Mouse (Mus musculus) neural tube, embryonic 15.5 days (tissue): ENCODE data around the gene Cc2d1a. TPM values are rescaled to one million over a fixed set of nuclear protein-coding genes. Genes with fewer than 3 reads are reported as not detected.

Source experiments
- ATAC-seq: fragments of 200-750 bp; cut with Nextera tagmentation; 2 replicates; pipeline ENCODE4 v1.8.0; 2017; ENCODE audit warnings: mild to moderate bottlenecking, moderate TSS enrichment, moderate library complexity; ENCODE audit not compliant: low FRiP score
- H3K27ac ChIP-seq: fragments of 300-500 bp; sonication (generic); replicated peaks from 2 replicates; pipeline ENCODE4 v1.5.1; 2015; ENCODE audit warnings: mild to moderate bottlenecking, inconsistent platforms
- H3K27me3 ChIP-seq: fragments of 300-500 bp; sonication (generic); replicated peaks from 2 replicates; pipeline ENCODE4 v1.6.1; 2015; ENCODE audit warnings: inconsistent platforms
- H3K36me3 ChIP-seq: fragments of 300-500 bp; sonication (generic); 2 replicates; pipeline ENCODE4 v1.6.1; 2015; ENCODE audit warnings: inconsistent platforms
- H3K4me1 ChIP-seq: fragments of 300-500 bp; sonication (generic); 2 replicates; pipeline ENCODE4 v1.6.1; 2015; ENCODE audit warnings: inconsistent platforms
- H3K4me2 ChIP-seq: fragments of 300-500 bp; sonication (generic); 2 replicates; pipeline ENCODE4 v1.6.1; 2015; ENCODE audit warnings: inconsistent platforms, mild to moderate bottlenecking, moderate library complexity
- H3K4me3 ChIP-seq: fragments of 300-500 bp; sonication (generic); replicated peaks from 2 replicates; pipeline ENCODE4 v1.5.1; 2015; ENCODE audit warnings: mild to moderate bottlenecking, inconsistent platforms
- H3K9ac ChIP-seq: fragments of 300-500 bp; sonication (generic); replicated peaks from 2 replicates; pipeline ENCODE4 v1.6.1; 2015; ENCODE audit warnings: mild to moderate bottlenecking, inconsistent platforms
- H3K9me3 ChIP-seq: fragments of 300-500 bp; sonication (generic); replicated peaks from 2 replicates; pipeline ENCODE4 v1.6.1; 2016; ENCODE audit warnings: inconsistent platforms
- WGBS: fragments of 180-500 bp; shearing (Covaris S2); methylation state at CpG from one replicate; pipeline ENCODE4 v1.1.7; 2015; ENCODE audit warnings: mixed read lengths; 5-methylcytosine and 5-hydroxymethylcytosine counted together
- polyA plus RNA-seq: library from polyadenylated mRNA; unstranded; fragments of >200 nt; fragmentation: Nextera tagmentation; extraction: Ambion mirVana; gene quantifications from 2 replicates; pipeline ENCODE4 v1.2.1, GENCODE M21; 2015

The Cc2d1a gene
- polyA plus RNA-seq, 1 experiment from 2014 or later, result 43.7 TPM

DNA sequence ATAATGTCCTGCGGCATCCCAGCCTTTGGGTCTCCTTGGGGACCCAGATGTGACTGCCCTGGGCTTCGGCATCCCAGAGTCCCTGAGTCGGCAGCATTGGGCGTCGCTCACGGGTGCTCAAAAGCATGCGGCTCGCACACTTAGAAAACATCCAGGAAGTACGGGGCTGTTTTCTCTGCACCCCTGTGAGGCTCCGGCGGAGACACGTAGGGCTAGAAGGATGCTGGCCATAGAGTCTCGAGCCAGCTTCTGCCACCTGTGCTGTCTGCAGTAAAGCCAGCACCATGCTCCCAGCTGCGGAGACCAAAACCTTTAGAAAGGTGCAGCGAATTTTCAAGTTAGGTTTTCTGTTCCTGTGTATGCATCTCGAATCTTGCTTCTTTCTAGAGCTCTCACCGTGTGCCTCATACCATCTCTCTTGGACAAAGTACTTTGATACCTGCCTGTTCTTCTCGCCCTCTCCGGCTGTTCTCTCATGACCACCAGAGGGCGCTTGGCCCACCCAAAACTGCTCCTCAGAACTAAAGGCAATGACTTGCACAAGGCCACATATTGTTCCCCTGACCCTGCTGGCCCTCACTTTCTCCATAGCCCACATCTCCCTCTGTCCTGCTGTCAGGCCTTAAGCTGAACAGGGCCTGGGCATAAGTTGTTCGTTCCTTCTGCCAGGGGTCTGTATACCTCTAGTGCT is 39.5 kb upstream of the Cc2d1a start:
- peak overlapping the region; percentile 64 for H3K4me2 ChIP-seq
- peaks cover 5% of the 10 kb centered on the region; the same call in 1 of the 2 replicates for H3K27me3 ChIP-seq
- H3K4me1 ChIP-seq, result peaks cover 38% of the 10 kb centered on the region
- WGBS, result 3% methylated on average over 21 of the region's 21 CpGs
- no peaks in the 10 kb centered on the region for H3K9me3 ChIP-seq
- peak overlapping the region; percentile 29 for H3K4me3 ChIP-seq
- peak overlapping the region; percentile 45 for H3K9ac ChIP-seq
- H3K27ac ChIP-seq, result 0 out of 2 replicates have a peak overlapping the region, but pooled peaks have one; percentile 23
- ATAC-seq, result no peak
- no peaks in the 10 kb centered on the region for H3K36me3 ChIP-seq

DNA sequence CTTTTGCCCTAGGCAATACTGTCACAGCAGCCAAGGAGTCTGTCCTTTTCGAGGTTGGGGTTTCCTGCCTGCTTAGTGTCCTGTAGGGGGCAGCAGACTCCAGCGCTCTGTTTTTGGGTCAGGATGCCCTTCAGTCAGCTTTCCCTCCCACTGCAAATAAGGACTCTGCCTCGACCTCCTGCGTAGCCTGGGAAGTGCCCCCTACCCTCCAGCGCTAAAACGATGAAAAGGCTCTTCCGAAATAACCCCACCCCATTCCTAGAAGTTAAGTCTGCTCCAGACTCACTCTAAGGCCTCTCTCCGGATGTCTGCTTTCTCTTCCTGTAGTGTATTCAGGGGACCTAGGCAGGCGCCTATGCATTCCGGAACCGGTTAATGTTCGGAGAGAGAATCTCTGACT is 38.8 kb upstream of the Cc2d1a start:
- no peak for ATAC-seq
- Histone ChIP-seq H3K4me2 (peak overlapping the region; percentile 64), H3K27ac (0 out of 2 replicates have a peak overlapping the region, but pooled peaks have one; percentile 23), H3K4me3 (peak overlapping the region; percentile 29), H3K4me1 (peaks cover 38% of the 10 kb centered on the region), H3K36me3 (no peaks in the 10 kb centered on the region), H3K9me3 (no peaks in the 10 kb centered on the region), H3K27me3 (peaks cover 5% of the 10 kb centered on the region; the same call in 1 of the 2 replicates), H3K9ac (peak overlapping the region; percentile 45)
- 1% methylated on average over 12 of the region's 12 CpGs for WGBS

DNA sequence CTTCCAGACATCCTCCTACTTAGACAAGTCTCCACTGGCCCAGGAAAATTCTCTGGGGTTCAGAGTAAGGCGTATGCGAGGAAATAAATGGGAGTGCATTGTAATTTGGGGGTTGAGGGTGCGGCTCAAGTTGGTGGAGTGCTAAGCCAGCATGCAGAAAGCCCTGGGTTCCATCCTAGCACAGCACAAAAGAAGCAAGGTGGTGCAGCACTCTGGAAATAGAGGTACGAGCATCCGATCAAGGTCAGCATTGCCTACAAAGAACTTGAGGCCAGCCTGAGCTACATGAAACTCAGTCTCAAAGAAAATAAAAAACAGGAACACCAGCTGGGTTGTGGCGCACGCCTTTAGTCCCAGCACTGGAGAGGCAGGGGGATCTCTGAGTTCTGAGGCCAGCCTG is 37.4 kb upstream of the Cc2d1a start, which contains the start of gene Nanos3:
Nanos3 (minus strand) TSS at position 101 of the 400 bp plus-strand sequence.
- no peak for ATAC-seq
- Histone ChIP-seq H3K27ac (peak within 1 kb of the TSS; percentile 95), H3K4me2 (peak within 1 kb of the TSS; percentile 83), H3K9me3 (no peaks in the 10 kb centered on the region), H3K4me1 (peaks cover 50% of the 10 kb centered on the region), H3K9ac (peak within 1 kb of the TSS; percentile 92), H3K4me3 (peak within 1 kb of the TSS; percentile 74), H3K36me3 (no peaks in the 10 kb centered on the region), H3K27me3 (peaks cover 5% of the 10 kb centered on the region; the same call in 1 of the 2 replicates)
- WGBS, result 93% methylated on average over 7 of the region's 7 CpGs

DNA sequence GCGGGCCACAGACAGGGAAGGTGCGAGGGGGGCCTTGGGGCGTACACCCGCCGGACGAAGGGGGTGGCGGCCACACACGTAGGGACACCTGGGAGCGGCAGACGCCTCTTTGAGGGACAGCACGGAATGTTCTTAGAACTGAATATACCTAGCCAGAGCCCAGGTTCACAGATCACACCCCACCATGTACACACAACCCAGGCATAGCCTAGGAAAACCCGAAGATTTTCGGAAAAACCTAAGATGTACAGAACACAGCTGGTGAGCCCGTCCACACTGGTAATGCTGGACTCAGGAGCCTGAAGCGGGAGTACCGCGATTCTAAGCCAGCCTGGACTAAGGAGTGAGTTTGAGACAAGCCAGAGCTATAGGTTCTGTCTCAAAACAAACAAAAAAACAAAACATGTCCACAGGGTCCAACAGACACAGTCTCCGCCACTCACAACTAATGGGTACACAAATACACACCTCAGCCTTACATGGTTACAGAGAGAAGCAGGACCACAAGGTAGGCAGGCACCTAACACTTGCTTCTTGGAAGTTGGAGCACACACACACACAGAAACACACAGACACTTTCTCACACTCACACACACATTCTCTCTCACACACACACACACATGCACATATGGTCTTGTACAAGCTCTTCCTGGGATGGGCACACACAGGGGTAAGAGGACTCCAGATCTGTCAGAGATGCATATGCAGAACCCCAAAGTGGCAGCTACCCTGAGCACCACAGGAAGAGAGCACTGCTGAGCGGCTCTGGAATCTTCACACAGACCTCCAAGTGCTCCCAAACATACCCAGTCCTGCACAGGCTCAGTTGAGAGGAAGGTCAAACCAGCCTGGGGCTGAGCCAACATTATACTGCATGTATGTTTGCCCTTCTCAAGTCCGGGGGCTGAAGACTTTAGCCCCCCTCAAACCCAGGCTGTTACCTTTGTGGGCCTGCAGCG is 36.6 kb upstream of the Cc2d1a start:
- Histone ChIP-seq H3K27me3 (peaks cover 5% of the 10 kb centered on the region; the same call in 1 of the 2 replicates), H3K4me2 (peak overlapping the region; percentile 83), H3K9ac (peak overlapping the region; percentile 92), H3K36me3 (no peaks in the 10 kb centered on the region), H3K4me3 (peak overlapping the region; percentile 74), H3K4me1 (peaks cover 58% of the 10 kb centered on the region), H3K27ac (peak overlapping the region; percentile 95), H3K9me3 (no peaks in the 10 kb centered on the region)
- WGBS, result 18% methylated on average over 21 of the region's 21 CpGs
- peak; percentile 5 for ATAC-seq

DNA sequence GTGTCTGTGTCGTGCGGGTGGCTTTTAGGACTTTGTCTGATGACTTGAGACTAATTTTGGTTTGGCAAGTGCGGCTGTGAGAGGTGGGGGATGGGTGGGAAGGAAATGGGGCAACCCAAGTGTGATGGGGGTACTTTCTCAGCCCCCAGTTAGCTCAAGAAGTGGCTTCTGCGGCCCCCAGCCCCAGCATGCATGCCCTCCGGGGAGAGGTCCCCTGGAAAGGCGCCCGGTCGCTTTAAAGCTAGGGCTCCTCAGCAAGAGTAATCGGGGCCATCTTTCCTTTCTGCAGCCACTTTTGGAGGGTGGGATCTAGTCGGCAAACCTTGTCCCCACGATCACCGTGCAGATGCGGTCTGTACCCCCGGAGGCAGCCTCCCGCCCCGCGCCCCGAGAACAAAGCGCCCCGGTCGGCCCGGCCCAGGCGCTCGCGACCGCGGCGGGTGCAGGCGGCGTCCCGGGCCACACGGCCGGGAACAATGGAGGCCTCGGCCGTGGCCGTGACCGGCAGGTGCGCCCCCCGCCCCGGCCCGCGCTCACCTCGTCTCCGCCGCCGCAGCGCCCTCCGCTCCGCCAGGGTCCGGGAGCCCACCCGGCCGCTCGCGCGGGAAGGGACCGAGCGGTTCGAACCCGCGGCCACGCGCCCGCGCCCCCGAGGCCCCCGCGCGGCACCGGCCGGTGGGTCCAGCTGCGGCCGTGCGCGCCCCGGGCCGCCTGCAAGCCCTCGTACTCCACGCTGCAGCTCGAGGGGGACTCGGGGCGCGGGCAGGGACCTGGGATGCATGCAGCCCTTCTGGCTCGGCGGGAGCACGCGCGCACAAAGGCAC is 35.7 kb upstream of the Cc2d1a start:
- Histone ChIP-seq H3K9ac (peak overlapping the region; percentile 92), H3K4me2 (peak overlapping the region; percentile 83), H3K4me1 (peaks cover 67% of the 10 kb centered on the region), H3K4me3 (peak overlapping the region; percentile 74), H3K36me3 (0 out of 2 replicates have a peak, but pooled peaks cover under 1% of the 10 kb centered on the region), H3K9me3 (no peaks in the 10 kb centered on the region), H3K27me3 (peaks cover 5% of the 10 kb centered on the region; the same call in 1 of the 2 replicates), H3K27ac (peak overlapping the region; percentile 95)
- WGBS, result under 1% methylated on average over 84 of the region's 87 CpGs
- peak; percentile 71 for ATAC-seq

DNA sequence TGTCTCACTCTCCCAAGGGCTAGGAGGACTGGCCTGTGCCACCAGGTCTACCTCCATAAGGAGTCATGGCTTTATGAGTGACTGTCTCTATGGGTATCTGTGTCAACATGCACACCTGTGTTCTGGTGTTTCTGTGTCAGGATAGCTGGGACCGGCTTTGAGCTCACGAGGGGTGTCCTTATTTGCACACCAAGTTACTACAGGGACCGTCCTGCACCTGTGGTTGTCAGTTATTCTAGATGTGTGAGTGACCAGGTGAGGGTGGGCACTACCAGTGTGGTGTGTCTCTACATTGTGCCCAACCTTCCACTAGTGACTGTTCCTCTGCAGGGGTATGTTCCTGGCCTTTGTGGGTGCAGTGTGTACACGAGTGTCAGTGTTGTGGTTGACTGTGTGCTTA is 35.1 kb upstream of the Cc2d1a start:
- Histone ChIP-seq H3K4me3 (peak overlapping the region; percentile 74), H3K27ac (peak overlapping the region; percentile 95), H3K4me1 (peaks cover 69% of the 10 kb centered on the region), H3K9ac (peak overlapping the region; percentile 92), H3K27me3 (peaks cover 5% of the 10 kb centered on the region; the same call in 1 of the 2 replicates), H3K9me3 (no peaks in the 10 kb centered on the region), H3K36me3 (peaks cover 6% of the 10 kb centered on the region; the same call in 1 of the 2 replicates), H3K4me2 (peak overlapping the region; percentile 83)
- 44% methylated on average over 4 of the region's 4 CpGs for WGBS
- peak; percentile 6; the same call in 1 of the 2 replicates for ATAC-seq

DNA sequence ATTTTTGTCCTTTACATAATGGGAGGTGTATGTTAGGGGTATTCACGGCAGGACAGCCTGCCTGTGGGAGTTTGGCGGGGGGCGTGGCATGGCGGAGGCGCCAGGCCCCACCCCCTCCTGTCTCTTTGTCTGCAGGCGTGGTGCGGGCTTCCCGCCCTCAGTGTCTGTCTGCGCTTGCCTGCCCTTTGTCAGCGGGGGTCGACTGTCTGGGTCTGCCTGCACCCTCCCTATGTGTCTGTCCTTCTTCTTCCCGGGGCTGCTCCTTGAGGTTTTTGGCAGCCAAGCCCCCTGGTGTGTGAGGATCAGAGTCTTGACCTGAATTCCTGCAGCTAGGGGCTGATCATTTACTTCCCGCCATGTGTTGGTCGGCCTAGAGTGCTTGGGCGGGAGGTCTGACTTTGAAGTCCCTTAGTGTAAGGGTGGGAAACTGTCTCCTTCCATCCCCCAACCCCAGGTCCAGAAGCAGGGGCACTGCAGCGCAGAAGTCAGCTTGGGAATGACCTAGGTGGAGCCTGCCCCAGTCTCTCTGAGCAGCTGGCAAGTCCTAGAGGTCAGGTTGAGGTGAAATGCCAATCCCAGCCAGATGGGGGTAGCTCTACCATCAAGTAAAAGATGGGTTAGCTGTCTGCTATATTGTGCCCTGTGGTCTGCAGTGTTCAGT is 32.9 kb upstream of the Cc2d1a start:
- H3K27me3 ChIP-seq, result no peaks in the 10 kb centered on the region
- peaks cover 10% of the 10 kb centered on the region for H3K36me3 ChIP-seq
- WGBS, result 2% methylated on average over 16 of the region's 16 CpGs
- peak overlapping the region; percentile 29 for H3K4me3 ChIP-seq
- H3K27ac ChIP-seq, result peak overlapping the region; percentile 64
- peak overlapping the region; percentile 40 for H3K9ac ChIP-seq
- peaks cover 71% of the 10 kb centered on the region for H3K4me1 ChIP-seq
- ATAC-seq, result peak; percentile 42
- no peaks in the 10 kb centered on the region for H3K9me3 ChIP-seq
- H3K4me2 ChIP-seq, result peak overlapping the region; percentile 83

GRCm38 (mm10) chr8:84179946-84180345 is 32.2 kb upstream of the Cc2d1a start:
- Histone ChIP-seq H3K36me3 (peaks cover 13% of the 10 kb centered on the region), H3K9ac (peak overlapping the region; percentile 40), H3K27ac (peak overlapping the region; percentile 64), H3K4me2 (peak overlapping the region; percentile 83), H3K4me3 (peak overlapping the region; percentile 29), H3K4me1 (peaks cover 71% of the 10 kb centered on the region), H3K27me3 (no peaks in the 10 kb centered on the region), H3K9me3 (no peaks in the 10 kb centered on the region)
- no peak for ATAC-seq
- 4% methylated on average over 4 of the region's 4 CpGs for WGBS

GRCm38 (mm10) chr8:84178592-84178991 is 30.9 kb upstream of the Cc2d1a start:
- ATAC-seq, result no peak
- Histone ChIP-seq H3K4me3 (no peak overlapping the region), H3K27ac (no peak overlapping the region), H3K9me3 (no peaks in the 10 kb centered on the region), H3K27me3 (no peaks in the 10 kb centered on the region), H3K4me1 (peaks cover 64% of the 10 kb centered on the region), H3K4me2 (no peak overlapping the region), H3K9ac (no peak overlapping the region), H3K36me3 (peaks cover 20% of the 10 kb centered on the region)
- WGBS, result 68% methylated on average over 8 of the region's 8 CpGs

DNA sequence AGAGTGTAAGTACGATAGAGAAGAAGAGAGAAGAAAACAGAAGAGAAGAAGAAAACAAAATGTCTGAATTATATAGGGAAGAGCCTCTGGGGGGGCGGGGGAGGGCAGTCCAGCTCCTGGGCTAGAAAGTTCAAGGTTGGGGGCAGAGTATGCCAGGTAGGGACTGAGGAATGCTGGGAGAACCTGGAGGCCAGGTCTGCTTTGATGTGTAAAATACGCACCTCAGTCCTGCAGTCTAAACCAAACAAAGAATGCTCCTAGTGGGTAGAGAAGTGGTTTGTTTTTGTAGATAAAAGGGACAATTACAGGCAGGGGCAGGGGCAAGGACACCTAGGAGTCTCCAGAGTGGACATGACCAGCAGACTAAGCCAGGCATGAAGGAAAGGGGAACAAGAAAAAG is 29.7 kb upstream of the Cc2d1a start:
- H3K9ac ChIP-seq, result no peak overlapping the region
- ATAC-seq, result no peak
- peaks cover 58% of the 10 kb centered on the region for H3K4me1 ChIP-seq

More for the DNA sequence above, 29.7 kb upstream of the Cc2d1a start:
- Histone ChIP-seq H3K27ac (no peak overlapping the region), H3K4me3 (no peak overlapping the region), H3K36me3 (peaks cover 32% of the 10 kb centered on the region), H3K4me2 (no peak overlapping the region), H3K9me3 (no peaks in the 10 kb centered on the region), H3K27me3 (no peaks in the 10 kb centered on the region)
- WGBS, result 91% methylated on average over 3 of the region's 3 CpGs
